Mouse (Mus musculus) monocyte, adult 5-6 weeks (primary cell): ENCODE data around the gene Mgst2. TPM values are rescaled to one million over a fixed set of nuclear protein-coding genes. Genes with fewer than 3 reads are reported as not detected.

ENCODE experiments used
- ATAC-seq: fragments of 153-309, 156-312 bp; replicated peaks from 2 replicates; pipeline ENCODE4 v1.8.0; 2017; ENCODE audit warnings: mild to moderate bottlenecking; ENCODE audit not compliant: low TSS enrichment, insufficient number of reproducible peaks, severe bottlenecking, poor library complexity, low FRiP score
- total RNA-seq: library from RNA; stranded (forward); fragments of 200-1000, 200-491, 200-594 nt; gene quantifications from 3 replicates; pipeline ENCODE4 v1.2.3, GENCODE M21; 2017

Gene Mgst2
- total RNA-seq, 1 experiment from 2014 or later = 6.7 TPM

DNA sequence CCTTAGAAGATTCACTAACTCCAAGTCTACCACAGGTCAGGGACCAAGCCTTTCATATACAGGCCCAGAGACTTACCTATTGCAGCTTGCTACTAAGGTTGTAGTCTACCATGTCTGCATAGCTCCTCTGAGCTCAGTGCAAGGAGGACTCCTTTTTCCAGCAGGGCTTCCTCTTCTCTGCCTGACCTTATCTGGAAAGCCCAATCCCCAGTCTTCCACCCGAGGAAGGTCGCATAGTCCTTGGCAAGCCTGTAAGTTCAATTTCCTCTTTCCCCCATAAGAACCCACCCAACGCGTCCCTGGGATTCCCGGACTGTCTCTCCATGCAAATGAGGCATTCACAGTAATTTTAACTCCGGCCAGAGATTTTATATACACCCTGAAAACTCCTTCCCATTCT lies 66.1 kb downstream of the Mgst2 start:
- no peak for ATAC-seq

DNA sequence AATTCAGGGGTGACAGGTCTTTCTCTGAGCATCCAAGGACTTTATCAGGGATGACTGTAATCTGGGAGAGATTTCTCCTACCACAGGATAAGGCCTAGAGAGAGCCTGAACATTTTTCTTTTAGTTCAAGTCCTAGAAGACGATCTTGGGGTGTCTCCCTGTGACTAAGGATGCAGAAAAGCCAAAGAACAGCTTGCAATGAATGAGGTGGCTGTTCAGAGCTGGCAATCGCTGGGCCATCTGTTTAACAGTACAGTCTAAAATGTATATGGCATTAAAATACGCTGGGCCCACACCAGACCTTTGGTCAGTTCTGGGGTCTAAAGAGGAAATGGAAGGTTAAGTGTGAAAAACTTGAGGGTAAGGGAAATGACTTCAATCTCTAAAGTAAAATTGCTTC lies 67.3 kb downstream of the Mgst2 start:
- no peak for ATAC-seq

DNA sequence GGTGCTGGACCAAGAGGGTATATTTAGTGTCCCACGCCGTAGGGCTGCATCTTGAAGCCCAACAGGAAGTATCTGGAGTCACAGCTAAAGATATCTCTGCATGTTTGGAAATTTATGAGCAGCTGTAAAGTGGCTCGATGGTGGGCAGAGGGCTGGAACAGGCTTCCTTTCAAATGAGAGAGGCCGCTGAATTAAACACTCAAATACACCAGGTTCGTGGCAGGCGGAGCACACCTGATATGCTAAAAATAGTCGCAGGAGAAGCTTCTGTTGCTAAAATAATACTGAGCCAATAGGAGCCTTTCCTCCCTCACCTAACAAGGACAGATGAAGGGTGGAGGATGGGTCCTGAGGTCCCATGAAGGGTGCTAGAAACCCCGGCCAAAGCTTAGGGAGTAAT lies 67.8 kb downstream of the Mgst2 start:
- no peak for ATAC-seq

DNA sequence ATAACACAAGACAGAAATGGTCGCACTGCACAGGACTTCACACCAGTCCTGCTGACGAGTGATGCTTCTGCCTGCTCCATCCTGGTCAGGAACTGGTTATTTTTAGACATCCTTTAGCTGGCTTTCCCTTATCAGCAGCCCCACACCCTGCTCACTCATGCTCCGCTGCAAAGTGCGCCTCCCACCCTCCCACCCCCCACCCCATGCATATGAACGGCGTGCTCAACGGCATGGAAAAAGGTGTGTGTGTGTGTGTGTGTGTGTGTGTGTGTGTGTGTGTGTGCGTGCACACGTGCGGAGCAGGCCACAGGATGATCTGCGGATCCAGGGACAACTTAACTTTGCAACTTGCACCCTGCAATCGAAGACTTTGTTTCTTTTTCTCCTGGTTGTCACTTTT lies 68.3 kb downstream of the Mgst2 start:
- no peak for ATAC-seq

DNA sequence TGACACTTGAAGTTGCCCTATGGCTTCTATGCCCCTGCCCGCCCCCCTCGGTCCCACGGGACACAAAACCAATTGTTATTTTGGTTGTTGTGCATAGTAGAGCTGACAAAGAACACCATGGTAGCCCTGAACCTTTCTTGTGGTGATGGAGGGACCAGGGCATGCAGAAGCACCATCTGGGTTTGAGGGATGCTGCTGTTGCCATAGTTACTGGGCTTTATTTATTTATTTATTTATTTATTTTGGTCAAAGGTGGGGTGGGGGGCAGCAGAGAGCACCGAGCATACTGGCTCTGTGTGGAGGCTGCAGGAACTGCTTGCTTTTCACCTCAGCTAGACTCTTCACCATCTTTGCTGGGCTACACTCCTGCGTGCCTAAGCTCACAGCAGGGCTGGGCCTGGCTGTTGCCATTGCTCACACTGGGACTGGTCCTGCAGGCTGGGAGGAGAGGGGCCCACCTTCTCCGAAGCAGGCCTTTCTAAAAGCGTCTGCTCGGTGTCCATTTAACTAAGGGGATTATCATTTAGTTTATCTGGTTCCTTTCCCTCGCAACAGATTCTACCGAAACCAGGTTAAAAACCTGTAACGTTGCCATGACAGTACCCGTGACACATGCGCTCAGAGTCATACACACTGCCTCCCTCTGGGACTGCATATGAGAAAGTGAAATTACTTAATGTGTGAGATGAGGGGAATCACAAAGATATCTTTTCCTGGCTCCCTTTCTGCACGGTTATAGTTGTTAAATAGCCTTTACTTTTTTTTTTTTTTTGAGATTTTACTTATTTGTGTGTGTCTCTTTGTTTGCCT lies 69.2 kb downstream of the Mgst2 start:
- ATAC-seq = no peak

DNA sequence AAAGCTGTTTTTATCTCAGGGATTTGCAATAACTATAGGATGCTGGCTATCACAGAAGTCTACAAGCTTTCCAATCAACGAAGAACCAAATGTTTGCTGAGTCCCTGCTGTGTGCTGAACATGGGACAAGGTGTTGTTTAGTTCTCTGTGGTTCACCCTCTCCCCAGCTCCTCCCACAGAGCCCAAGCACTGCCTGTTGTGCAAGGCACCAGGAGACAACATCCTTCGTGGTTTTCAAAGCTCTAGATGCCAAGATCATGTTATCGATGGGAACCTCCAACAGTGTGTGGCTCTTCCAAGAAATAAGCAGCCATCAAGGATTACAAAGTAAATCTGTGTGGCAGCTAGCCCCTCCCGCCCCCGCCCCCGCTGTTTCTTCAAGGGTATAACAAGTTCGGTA lies 70.5 kb downstream of the Mgst2 start:
- no peak for ATAC-seq

DNA sequence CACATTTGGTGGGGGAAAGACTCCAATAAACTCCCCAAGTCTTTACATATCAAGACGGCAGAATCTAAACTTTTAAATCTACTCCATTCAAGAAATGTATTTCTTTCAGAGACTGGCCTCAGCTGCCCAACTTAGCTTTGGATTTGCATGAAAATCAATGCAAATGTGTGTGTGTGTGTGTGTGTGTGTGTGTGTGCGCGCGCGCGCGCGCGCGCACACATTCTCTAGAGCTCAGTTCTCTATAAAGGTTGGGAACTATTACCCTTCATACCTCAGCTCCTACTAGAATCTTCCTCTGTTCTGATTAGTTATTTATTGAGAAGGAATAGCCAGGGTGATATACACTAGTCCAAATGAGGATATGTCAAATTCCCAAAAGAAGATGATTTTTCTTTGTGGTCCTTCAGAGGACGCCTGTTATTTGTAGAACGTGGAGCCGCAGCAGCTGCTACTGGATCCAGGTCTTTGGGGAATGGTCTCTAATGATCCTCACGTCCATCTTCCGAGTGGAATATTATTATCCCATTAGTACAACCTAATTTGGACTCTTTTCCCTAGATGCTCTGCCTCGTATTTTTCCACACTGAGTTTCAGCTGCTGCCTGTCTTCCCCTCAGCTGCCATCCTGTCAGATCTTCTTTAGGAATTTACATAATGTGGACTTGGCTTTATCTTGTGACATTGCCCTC lies 71.9 kb downstream of the Mgst2 start:
- no peak for ATAC-seq

Other genes with a start within 250 kb of the Mgst2 start
- 61.2 to 95.8 TPM (median 67.4 TPM) in 3 replicates for gene Naa15, start 245.2 kb upstream of the Mgst2 start, total RNA-seq
- gene Rab33b, start 176.4 kb upstream of the Mgst2 start, total RNA-seq = 34.2 to 41.6 TPM (median 36.8 TPM) in 3 replicates
- gene Setd7, start 99.5 kb upstream of the Mgst2 start, total RNA-seq = 17.5 to 30.9 TPM (median 24.9 TPM) in 3 replicates